19 mouse cellular contexts compared by ENCODE assay signal in genomic region chr1:156284851-156285540, GRCm38 (mm10). TPM values are rescaled to one million over a fixed set of nuclear protein-coding genes. Genes with fewer than 3 reads are reported as not detected.
A peak's percentile ranks its signal among the peaks of the same experiment; 100 is the strongest.
DNase-seq lines count a peak whose midpoint lies in the region; ATAC-seq and TF ChIP-seq lines count a peak whose summit lies in the region.
"Had no signal": no experiment of that assay in that cellular context is flagged by ENCODE, and none has a peak within 500 bp of the region (broad histone marks: within the 10 kb centered on the region; RNA-seq: fewer than 3 reads in every experiment).

No protein-coding gene starts in this region.

- ATAC-seq in forebrain, embryonic 12.5 days (ENCODE audit: low FRiP score) = no peak
- ATAC-seq: activated CD4-positive, CD25-positive, alpha-beta regulatory T cell, adult 4 months; intestine, embryonic 15.5 days; liver, embryonic 12.5 days had no signal

- H3K27ac ChIP-seq in forebrain, embryonic 12.5 days = no peak overlapping the region
- H3K27ac ChIP-seq: hindbrain, embryonic 13.5 days; intestine, embryonic 15.5 days; liver, embryonic 12.5 days; midbrain, embryonic 12.5 days; neural tube, embryonic 15.5 days had no signal

- no peaks in the 10 kb centered on the region for H3K4me1 ChIP-seq in lung, adult 2 months (ENCODE audit: control insufficient read depth, insufficient read depth, low read length)
- no peaks in the 10 kb centered on the region for H3K4me1 ChIP-seq in forebrain, embryonic 12.5 days
- H3K4me1 ChIP-seq: hindbrain, embryonic 13.5 days; intestine, embryonic 15.5 days; midbrain, embryonic 12.5 days; neural tube, embryonic 15.5 days had no signal

- no peak for TF ChIP-seq POLR2A in lung, adult 2 months (IDR thresholded peaks at IDR 0.05; ENCODE audit: borderline replicate concordance, extremely low read depth, low read depth, low read length)

- no peaks in the 10 kb centered on the region for H3K36me3 ChIP-seq in forebrain, embryonic 12.5 days (replicated peaks)
- H3K36me3 ChIP-seq: hindbrain, embryonic 13.5 days; intestine, embryonic 15.5 days; liver, embryonic 12.5 days; midbrain, embryonic 12.5 days; neural tube, embryonic 15.5 days had no signal

- H3K9me3 ChIP-seq in forebrain, embryonic 12.5 days = no peaks in the 10 kb centered on the region
- H3K9me3 ChIP-seq: hindbrain, embryonic 13.5 days; intestine, embryonic 15.5 days; liver, embryonic 12.5 days; midbrain, embryonic 12.5 days; neural tube, embryonic 15.5 days had no signal

- H3K9ac ChIP-seq in forebrain, embryonic 12.5 days = no peak overlapping the region
- H3K9ac ChIP-seq: hindbrain, embryonic 13.5 days; intestine, embryonic 15.5 days; liver, embryonic 12.5 days; midbrain, embryonic 12.5 days; neural tube, embryonic 15.5 days had no signal

- DNase-seq in heart, adult 11 months = peak; percentile 53
- DNase-seq in heart, postnatal 36 days = no peak
- DNase-seq in lung, postnatal 36 days = peak; percentile 8
- no peak for DNase-seq in lung, adult 2 months
- peak; percentile 94 for DNase-seq in gonadal fat pad, adult 2 months (ENCODE audit: low read depth)
- peak; percentile 37 to 42 for DNase-seq in right cerebral cortex, postnatal 36 days (ENCODE audit: low spot score in 2 of 2)
- no peak for DNase-seq in heart, postnatal 25 days (ENCODE audit: low spot score)
- DNase-seq: cerebellum, adult 11 months; heart, adult 18-20 months; kidney, postnatal 25 days had no signal

- WGBS in lung, adult 2 months = 44% methylated on average over 9 of the region's 9 CpGs
- WGBS in forebrain, embryonic 12.5 days = 53% methylated on average over 9 of the region's 9 CpGs

- intact Hi-C loops in heart, postnatal 36 days (cut with DNase I) = no loop called here
- intact Hi-C loops in heart, postnatal 25 days (cut with DNase I) = no loop called here

- H3K27me3 ChIP-seq in forebrain, embryonic 12.5 days = no peaks in the 10 kb centered on the region
- H3K27me3 ChIP-seq: hindbrain, embryonic 13.5 days; intestine, embryonic 15.5 days; liver, embryonic 12.5 days; midbrain, embryonic 12.5 days; neural tube, embryonic 15.5 days had no signal

- no peak overlapping the region for H3K4me2 ChIP-seq in forebrain, embryonic 12.5 days
- H3K4me2 ChIP-seq: hindbrain, embryonic 13.5 days; intestine, embryonic 15.5 days; liver, embryonic 12.5 days; midbrain, embryonic 12.5 days; neural tube, embryonic 15.5 days had no signal

- no peak overlapping the region for H3K4me3 ChIP-seq in lung, adult 2 months (replicated peaks; ENCODE audit: extremely low read depth, low read depth, low read length)
- H3K4me3 ChIP-seq in forebrain, embryonic 12.5 days (replicated peaks) = no peak overlapping the region
- H3K4me3 ChIP-seq: hindbrain, embryonic 13.5 days; intestine, embryonic 15.5 days; liver, embryonic 12.5 days; midbrain, embryonic 12.5 days; neural tube, embryonic 15.5 days had no signal

- no peak for TF ChIP-seq CTCF in lung, adult 2 months (IDR thresholded peaks at IDR 0.05; ENCODE audit: insufficient read depth, low read length)

RNA-seq across cellular contexts. Expression of gene Tdrd5, which starts 18.5 kb away (rescaled TPM):
- total RNA-seq in heart, postnatal 36 days (2021) = not detected
- 0.44 and 0.45 TPM in 2 replicates for polyA plus RNA-seq in lung, adult 2 months (2012; rRNA removed)
- 0.41 and 0.53 TPM in 2 replicates for polyA plus RNA-seq in gonadal fat pad, adult 2 months (2012; rRNA removed)
- polyA plus RNA-seq in forebrain, embryonic 12.5 days (2016; fragmentation: Nextera tagmentation; extraction: Ambion mirVana) = 0.14 and 1.0 TPM in 2 replicates
- total RNA-seq in heart, postnatal 25 days (2021) = not detected
- total RNA-seq: heart, adult 18-20 months had no signal
- polyA plus RNA-seq: activated CD4-positive, CD25-positive, alpha-beta regulatory T cell, adult 4 months had no signal

RNA-seq across cellular contexts. Expression of gene Nphs2, which starts 25.5 kb away (rescaled TPM):
- not detected for total RNA-seq in heart, postnatal 36 days (2021)
- 0.06 and 0.08 TPM in 2 replicates for polyA plus RNA-seq in lung, adult 2 months (2012; rRNA removed)
- not detected in 2 replicates for polyA plus RNA-seq in gonadal fat pad, adult 2 months (2012; rRNA removed)
- polyA plus RNA-seq in forebrain, embryonic 12.5 days (2016; fragmentation: Nextera tagmentation; extraction: Ambion mirVana) = 0.08 and 0.23 TPM in 2 replicates
- not detected for total RNA-seq in heart, postnatal 25 days (2021)
- polyA plus RNA-seq: activated CD4-positive, CD25-positive, alpha-beta regulatory T cell, adult 4 months; embryonic facial prominence, embryonic 11.5 days; heart, embryonic 16.5 days; hindbrain, embryonic 13.5 days; intestine, embryonic 15.5 days; liver, embryonic 12.5 days had no signal

Comparison
In these comparisons a context has a peak if more than half of its experiments do, and no peak if none do; other contexts are left out.
1. DNase-seq: peak in heart, adult 11 months (single experiment), lung, postnatal 36 days (single experiment), gonadal fat pad, adult 2 months (single experiment) and right cerebral cortex, postnatal 36 days (2 of 2); none in heart, postnatal 36 days (0 of 2), lung, adult 2 months (single experiment) and heart, postnatal 25 days (single experiment).